Mouse (Mus musculus) lung, postnatal 4 days (tissue): Measurements from ENCODE around the gene Dync2h1.
"Not testable (repeated sequence)": the region's sequence is repeated elsewhere in the genome, so short reads cannot be mapped to it uniquely, and the experiment has no call there.

Experiments used
- DNase-seq, 2 experiments: peaks; one replicate each; pipeline ENCODE4 v3.0.0; 2021

Dync2h1 gene

DNA sequence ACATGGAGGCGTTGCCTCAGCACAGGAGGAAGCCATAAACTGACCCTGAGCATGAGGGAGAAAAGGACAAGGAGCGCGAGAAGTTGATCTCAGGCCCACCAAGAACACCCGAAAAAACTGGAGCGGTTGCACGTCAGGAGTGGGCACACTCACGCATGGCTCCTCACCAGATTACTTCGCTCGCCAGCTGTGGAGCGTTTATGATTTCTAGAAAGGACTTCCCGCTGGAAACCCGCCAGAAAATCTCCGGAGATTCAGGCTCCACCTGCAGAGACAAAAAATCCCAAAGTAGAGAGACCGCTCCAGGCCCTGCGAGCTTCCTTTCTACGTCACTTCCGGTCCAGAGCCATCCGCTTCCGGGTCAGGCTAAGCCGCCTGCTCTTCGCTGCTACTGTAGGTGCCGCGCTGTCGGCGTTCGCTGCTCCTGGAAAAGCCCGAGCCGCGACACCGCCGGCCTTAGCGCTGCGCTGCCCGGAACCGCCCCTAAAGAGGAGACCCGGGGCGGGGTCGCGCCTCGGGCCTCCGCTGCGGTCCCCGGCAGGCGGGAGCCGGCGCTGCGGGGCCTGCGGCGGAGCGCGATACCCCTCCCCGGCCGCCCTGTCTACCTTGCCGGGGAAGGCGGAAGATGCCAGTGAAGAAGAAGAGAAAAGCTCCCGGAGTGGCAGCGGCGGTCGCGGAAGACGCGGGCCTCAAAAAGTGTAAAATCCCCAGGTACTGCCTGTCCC lies at the start of gene Dync2h1, which contains the start of gene Dcun1d5:
Gene Dync2h1 (minus strand): TSS at position 275 of the 725 bp plus-strand sequence.
Gene Dcun1d5 (plus strand): TSS at position 349 of the 725 bp plus-strand sequence.
- DNase-seq = peak; percentile 95 to 96

- DNase-seq = peak in 1 of 2 experiments; percentile 10
Observed at GRCm38 (mm10) chr9:7221460-7221859, 37.2 kb upstream of the Dync2h1 start.

GRCm38 (mm10) chr9:7221024-7221423 lies 36.8 kb upstream of the Dync2h1 start:
- peak; percentile 23 to 27 for DNase-seq

- DNase-seq = peak in 1 of 2 experiments; percentile 35
Observed at GRCm38 (mm10) chr9:7216240-7216639, 32.0 kb upstream of the Dync2h1 start.

GRCm38 (mm10) chr9:7190694-7191093 lies 6.4 kb upstream of the Dync2h1 start:
- not testable (repeated sequence) for DNase-seq

GRCm38 (mm10) chr9:7184897-7185291 lies 648 bp upstream of the Dync2h1 start:
- peak in 1 of 2 experiments; percentile 62 for DNase-seq

- peak; percentile 82 to 89 for DNase-seq
Observed at GRCm38 (mm10) chr9:7176618-7177610, 7.3 kb downstream of the Dync2h1 start.

DNA sequence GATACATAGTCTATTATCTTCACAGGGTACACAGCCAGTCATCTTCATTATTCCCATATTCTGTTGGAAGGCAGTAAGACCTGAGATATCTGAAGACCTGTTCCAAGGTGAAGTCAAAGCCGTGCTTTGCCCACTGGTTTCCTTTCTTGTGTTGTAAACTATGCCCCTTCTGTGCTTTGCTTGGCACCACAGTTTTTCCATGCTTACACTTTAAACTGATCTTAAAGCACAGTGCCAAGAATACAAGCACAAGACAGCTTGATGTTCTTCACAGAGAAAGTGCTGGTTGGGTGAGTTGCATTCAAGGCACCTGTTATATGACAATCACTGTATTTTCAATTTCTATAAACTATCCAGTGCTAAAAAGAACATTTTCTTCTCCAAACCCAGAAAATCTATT lies 10.5 kb downstream of the Dync2h1 start:
- no peak for DNase-seq

DNA sequence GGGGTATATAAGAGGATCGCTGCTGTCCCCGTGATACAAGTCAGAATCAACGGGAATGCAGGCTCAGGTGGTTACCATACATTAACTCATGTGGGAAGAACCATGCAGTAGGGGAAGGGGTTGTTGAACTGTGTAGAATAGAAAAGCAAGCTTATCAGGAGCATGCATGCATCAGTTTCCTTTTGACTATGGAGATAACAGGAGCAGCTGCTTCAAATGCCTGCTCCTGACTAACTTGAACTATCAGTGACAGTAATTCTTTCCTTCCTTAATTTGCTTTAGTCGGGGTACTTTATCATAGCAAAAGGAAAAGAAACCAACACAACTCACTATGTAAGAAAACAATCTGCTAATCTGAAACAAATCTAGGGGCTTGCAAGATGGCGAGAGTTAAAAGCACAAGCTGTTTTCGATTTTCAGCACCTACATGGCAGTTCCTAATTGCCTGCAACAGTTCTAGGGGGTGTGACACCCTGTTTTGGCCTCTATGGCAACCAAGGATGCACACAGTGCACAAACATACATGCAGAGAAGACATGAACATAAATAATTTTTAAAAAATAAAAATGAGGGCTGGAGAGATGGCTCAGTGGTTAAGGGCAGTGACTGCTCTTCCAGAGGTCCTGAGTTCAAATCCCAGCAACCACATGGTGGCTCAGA lies 16.8 kb downstream of the Dync2h1 start:
- DNase-seq = no peak

DNA sequence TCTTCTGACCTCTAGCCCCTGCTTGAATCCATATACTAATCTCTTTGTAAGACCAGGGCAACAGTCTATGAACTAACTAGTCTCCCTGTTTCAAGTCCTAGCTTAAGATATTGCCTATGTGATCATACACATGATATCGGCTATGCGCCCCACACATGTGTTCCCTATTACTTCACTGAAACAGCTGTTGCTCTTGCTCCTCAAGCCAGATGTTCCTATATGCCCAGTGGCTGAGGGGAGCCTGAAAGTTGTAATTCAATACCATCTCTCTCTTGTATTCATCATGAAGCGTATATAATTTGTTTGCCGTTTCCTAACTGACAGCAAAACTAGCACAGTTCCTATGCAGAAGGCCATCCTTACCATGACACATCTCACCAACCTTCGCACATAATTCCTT lies 23.6 kb downstream of the Dync2h1 start:
- no peak for DNase-seq

GRCm38 (mm10) chr9:7159718-7160117 lies 24.5 kb downstream of the Dync2h1 start:
- no peak for DNase-seq

- no peak for DNase-seq
Observed at GRCm38 (mm10) chr9:7158605-7159004, 25.6 kb downstream of the Dync2h1 start.

GRCm38 (mm10) chr9:7154391-7154790 lies 29.9 kb downstream of the Dync2h1 start:
- DNase-seq = no peak

DNA sequence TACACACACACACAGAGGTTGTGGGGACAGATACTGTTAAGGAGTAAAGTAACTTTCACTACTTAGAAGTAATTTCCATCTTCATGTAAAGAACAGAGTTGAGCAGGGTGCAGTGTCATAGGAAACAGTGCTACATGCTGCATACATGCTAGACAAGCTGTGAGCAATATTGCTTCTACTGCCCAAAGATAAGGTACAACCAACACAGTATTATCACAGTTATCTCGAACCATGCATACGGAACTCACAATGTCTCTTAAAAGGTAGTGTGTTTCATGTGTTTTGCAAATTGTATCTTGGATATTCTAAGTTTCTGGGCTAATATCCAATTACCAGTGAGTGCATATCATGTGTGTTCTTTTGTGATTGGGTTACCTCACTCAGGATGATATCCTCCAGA lies 61.4 kb downstream of the Dync2h1 start:
- DNase-seq = no peak

- no peak for DNase-seq
Observed at GRCm38 (mm10) chr9:7110166-7110565, 74.1 kb downstream of the Dync2h1 start.

GRCm38 (mm10) chr9:7101361-7101760 lies 82.9 kb downstream of the Dync2h1 start:
- DNase-seq = no peak

- DNase-seq = no peak
Observed at GRCm38 (mm10) chr9:7074625-7075024, 109.6 kb downstream of the Dync2h1 start.

GRCm38 (mm10) chr9:7070846-7071245 lies 113.4 kb downstream of the Dync2h1 start:
- DNase-seq = no peak

DNA sequence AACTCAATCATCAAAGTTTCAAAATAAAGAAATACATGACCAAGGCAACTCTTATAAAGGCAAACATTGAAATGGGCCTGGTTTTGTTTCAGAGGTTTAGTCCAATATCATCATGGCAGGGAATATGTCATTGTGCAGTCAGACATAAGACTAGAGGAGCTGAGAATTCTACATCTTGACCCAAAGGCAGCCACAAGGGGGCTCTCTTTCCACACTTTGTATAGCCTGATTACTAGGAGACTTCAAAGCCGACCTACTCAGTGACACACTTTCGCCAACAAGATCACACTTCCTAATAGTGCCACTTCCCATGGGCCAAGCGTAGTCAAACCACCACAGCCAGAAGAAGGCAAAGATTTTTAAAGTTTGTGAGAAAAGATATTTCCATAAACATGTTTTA lies 133.7 kb downstream of the Dync2h1 start:
- DNase-seq = peak in 1 of 2 experiments; percentile 7

- DNase-seq = no peak
Observed at GRCm38 (mm10) chr9:7042635-7043273, 141.5 kb downstream of the Dync2h1 start.

DNA sequence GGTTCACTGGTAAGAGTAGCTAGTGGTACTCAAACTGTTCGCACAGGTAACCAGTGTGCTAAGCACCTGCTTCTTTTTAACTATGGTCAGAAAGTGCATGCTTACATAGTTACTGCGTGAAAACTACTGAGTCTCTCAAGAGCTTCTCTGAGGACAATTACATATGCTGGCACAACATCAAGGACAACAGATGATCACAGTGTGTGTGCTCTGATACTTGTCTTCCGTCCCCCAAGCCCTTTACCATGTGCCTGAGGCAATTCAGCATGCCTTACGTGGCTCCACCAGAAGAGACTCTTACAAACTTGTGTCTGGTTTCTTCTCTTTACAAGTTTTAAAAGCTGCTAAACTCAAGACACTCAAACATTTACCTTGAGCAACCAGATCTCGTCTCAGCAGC lies 143.0 kb downstream of the Dync2h1 start:
- DNase-seq = no peak

GRCm38 (mm10) chr9:7032553-7032952 lies 151.7 kb downstream of the Dync2h1 start:
- peak in 1 of 2 experiments; percentile 43 for DNase-seq
